Mouse (Mus musculus) heart, adult 9 months (tissue): Measurements from ENCODE around the gene Fgf23.

Source experiments
- DNase-seq, 2 experiments: peaks; one replicate each; pipeline ENCODE4 v3.0.0; 2022; ENCODE audit warnings: low spot score in 2 of 2

Gene Fgf23

GRCm38 (mm10) chr6:127114753-127115456 is 42.2 kb downstream of the Fgf23 start:
- no peak for DNase-seq

GRCm38 (mm10) chr6:127122221-127122806 is 49.6 kb downstream of the Fgf23 start:
- DNase-seq, result no peak

GRCm38 (mm10) chr6:127122996-127123395 is 50.3 kb downstream of the Fgf23 start:
- DNase-seq, result no peak

- no peak for DNase-seq
Measured at GRCm38 (mm10) chr6:127123506-127123905, 50.8 kb downstream of the Fgf23 start.

GRCm38 (mm10) chr6:127129659-127130058 is 57.0 kb downstream of the Fgf23 start:
- no peak for DNase-seq

GRCm38 (mm10) chr6:127130377-127130776 is 57.7 kb downstream of the Fgf23 start:
- DNase-seq, result no peak
